Mouse (Mus musculus) ES-Bruce4 (cell line): ENCODE measurements around the gene Gpr45.

ENCODE experiments used
- EP300 ChIP-seq: IDR thresholded peaks from 2 replicates; pipeline ENCODE4 v1.6.1; 2011; ENCODE audit warnings: low read depth, low read length; ENCODE audit not compliant: insufficient read depth
- POLR2A ChIP-seq: IDR thresholded peaks from one replicate; pipeline ENCODE4 v1.8.1; 2011; ENCODE audit warnings: low read length; ENCODE audit not compliant: insufficient read depth

DNA sequence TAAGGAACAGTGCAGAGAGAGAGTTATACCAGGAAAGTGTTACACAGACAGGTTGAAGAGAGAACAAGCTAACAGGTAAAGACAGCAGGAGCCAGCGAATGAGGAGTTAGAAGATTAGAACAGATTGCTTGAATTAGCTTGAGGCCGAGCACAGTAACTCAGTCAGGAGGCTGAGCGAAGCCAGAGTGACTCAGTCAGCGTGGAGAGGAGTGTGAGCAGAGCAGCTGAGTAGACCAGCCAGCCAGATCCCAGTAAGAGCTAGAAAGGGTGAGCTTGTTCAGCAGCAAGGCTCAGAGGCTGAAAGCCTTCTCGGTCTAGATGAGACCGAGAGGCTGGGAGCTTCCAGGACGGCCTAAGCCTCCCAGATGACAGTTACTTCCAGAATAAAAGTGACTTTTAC lies 46.0 kb upstream of the Gpr45 start:
- no peak for TF ChIP-seq POLR2A
- TF ChIP-seq EP300: no peak
